Mouse (Mus musculus): ENCODE measurements around the gene Kat5. TPM values are rescaled to one million over a fixed set of nuclear protein-coding genes. Genes with fewer than 3 reads are reported as not detected.

Gene Kat5
- polyA plus RNA-seq, 1 experiment, result 40.4 TPM

DNA sequence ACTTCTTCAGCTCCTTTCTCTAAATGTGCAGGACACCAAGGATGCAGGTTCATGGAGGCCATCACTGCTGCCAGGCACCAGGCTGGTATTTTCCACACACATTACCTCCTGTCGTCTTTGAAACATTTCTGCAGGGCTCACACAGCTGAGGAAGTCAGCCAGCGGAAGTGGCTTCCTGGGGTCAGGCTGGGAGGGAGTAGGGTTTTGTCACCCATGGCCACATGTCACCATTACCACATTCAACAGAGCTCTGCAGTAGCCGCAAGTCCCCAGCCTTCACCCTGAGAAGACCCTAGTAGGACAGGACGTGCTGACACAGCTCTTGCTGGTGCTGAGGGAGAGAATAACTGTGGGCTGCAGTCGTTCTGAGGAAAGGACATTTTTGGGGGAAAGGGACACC, 38.2 kb downstream of the Kat5 start:
- peaks cover 23% of the 10 kb centered on the region for H3K4me1 ChIP-seq (ENCODE audit: control insufficient read depth, insufficient read depth, insufficient read length, low read length)
- 83% methylated on average over 5 of the region's 5 CpGs for WGBS
- TF ChIP-seq POLR2A (IDR thresholded peaks at IDR 0.05; ENCODE audit: low read depth, low read length) (no peak; the same call in 1 of the 2 replicates), CTCF (IDR thresholded peaks at IDR 0.05; ENCODE audit: extremely low read depth, insufficient read length, insufficient replicate concordance, low read depth, low read length) (no peak)
- H3K4me3 ChIP-seq (ENCODE audit: low read depth, low read length), result no peak overlapping the region
- H3K36me3 ChIP-seq (ENCODE audit: control insufficient read depth, insufficient read depth, low read length), result peaks cover 25% of the 10 kb centered on the region
- H3K27me3 ChIP-seq (ENCODE audit: control insufficient read depth, insufficient read depth, low read length), result no peaks in the 10 kb centered on the region
- peak overlapping the region; percentile 57 for H3K27ac ChIP-seq (ENCODE audit: insufficient read depth, low read depth, low read length)

DNA sequence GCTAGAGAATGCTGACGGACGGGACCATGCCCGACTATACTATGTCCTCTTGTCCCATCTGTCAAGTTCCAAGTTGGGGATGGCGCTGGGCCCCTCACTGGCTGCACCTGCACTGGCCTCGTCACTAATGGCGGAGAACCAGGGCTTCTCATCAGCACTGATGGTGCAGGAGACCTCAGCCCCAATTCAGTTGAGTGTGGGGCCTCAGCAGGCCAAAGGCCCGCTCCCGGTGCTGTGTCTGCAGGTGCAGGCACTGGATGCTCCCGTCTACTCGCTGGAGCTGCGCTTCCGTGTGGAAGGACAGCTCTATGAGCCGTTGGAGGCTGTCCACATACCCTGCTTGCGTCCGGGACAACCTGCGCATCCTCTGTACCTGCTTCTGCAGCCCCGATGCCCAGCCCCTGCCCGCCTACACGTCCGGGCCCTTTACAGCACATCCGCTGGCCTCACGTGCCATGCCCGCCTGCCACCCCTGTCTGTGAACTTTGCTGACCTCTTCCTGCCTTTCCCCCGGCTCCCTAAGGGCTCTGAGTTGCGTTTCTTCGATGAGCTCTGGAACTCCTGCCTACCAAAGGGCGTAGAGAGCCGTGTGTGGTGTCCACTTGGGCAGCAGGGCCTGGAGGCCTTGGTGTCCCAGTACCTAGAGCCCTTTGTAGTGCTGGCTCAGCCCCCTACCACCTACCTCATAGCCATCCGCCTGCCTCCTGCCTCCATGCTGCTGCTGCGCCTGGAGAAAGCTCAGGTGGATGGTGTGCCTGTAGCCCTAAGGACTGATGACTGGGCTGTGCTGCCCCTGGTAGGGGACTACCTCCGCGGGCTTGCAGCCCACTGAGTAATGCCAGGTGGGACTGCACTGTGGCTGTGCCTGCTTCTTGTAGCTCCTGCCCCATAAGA, 39.4 kb downstream of the Kat5 start:
- peaks cover 31% of the 10 kb centered on the region for H3K4me1 ChIP-seq (ENCODE audit: control insufficient read depth, insufficient read depth, insufficient read length, low read length)
- H3K36me3 ChIP-seq (ENCODE audit: control insufficient read depth, insufficient read depth, low read length), result peaks cover 25% of the 10 kb centered on the region
- no peaks in the 10 kb centered on the region for H3K27me3 ChIP-seq (ENCODE audit: control insufficient read depth, insufficient read depth, low read length)
- H3K4me3 ChIP-seq (ENCODE audit: low read depth, low read length), result no peak overlapping the region
- WGBS, result 94% methylated on average over 32 of the region's 32 CpGs
- H3K27ac ChIP-seq (ENCODE audit: insufficient read depth, low read depth, low read length), result no peak overlapping the region
- TF ChIP-seq POLR2A (IDR thresholded peaks at IDR 0.05; ENCODE audit: low read depth, low read length) (no peak), CTCF (IDR thresholded peaks at IDR 0.05; ENCODE audit: extremely low read depth, insufficient read length, insufficient replicate concordance, low read depth, low read length) (no peak)

DNA sequence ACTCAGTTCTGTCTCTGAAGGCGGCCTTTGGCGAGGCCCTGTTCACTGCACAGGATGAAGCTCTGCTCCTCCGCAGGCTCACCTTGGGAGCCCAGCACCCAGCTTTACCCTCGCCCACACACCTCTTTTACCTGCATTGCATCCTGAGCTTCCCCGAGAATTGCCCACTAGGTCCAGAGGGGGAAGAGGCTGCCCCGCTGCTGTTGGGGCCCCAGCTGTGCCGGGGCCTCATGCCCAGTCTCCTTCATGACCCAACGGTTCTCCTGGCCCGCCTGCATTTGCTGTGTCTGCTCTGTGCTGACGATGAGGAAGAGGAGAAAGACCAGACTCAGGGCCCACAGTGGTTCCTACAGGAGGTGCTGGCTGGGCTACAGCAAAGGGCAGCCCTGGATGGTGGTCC, 40.5 kb downstream of the Kat5 start:
- Histone ChIP-seq H3K27ac (ENCODE audit: insufficient read depth, low read depth, low read length) (no peak overlapping the region), H3K27me3 (ENCODE audit: control insufficient read depth, insufficient read depth, low read length) (no peaks in the 10 kb centered on the region), H3K4me3 (ENCODE audit: low read depth, low read length) (peak overlapping the region; percentile 80), H3K4me1 (ENCODE audit: control insufficient read depth, insufficient read depth, insufficient read length, low read length) (peaks cover 32% of the 10 kb centered on the region), H3K36me3 (ENCODE audit: control insufficient read depth, insufficient read depth, low read length) (peaks cover 25% of the 10 kb centered on the region)
- TF ChIP-seq CTCF (IDR thresholded peaks at IDR 0.05; ENCODE audit: extremely low read depth, insufficient read length, insufficient replicate concordance, low read depth, low read length), result no peak
- no peak for TF ChIP-seq POLR2A (IDR thresholded peaks at IDR 0.05; ENCODE audit: low read depth, low read length)
- 89% methylated on average over 10 of the region's 10 CpGs for WGBS

DNA sequence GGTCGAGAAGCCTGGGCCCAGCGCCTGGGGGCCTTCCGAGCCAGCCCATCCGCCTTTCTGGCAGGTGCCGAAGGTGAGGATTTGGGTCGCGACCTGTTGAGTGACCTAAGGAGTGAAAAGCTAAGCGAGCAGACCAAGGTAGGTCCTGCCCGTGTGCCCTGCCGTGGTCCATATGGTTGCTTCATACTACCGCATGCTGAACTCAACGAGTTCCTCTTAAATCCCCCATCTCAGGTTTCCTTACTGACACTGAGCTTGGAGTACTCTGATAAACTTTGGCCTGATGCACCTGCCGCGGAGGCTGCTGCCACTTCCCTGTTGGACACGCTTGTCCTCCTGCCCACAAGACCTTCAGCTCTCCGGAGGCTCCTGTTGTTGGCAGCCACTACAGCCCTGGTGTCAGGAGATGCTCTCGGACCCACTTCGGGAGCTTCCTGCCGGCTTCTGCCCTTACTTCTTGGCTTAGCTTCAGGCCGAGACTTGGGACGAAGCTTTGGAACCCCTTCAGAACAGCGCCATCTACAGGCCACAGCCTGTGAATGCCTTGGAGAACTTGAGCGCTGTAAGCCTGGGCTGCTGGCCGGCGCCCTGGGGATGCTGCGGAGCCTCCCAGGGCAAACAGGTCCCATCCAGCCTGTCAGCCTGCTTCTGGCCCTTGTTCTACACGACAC, 41.4 kb downstream of the Kat5 start:
- H3K4me1 ChIP-seq (ENCODE audit: control insufficient read depth, insufficient read depth, insufficient read length, low read length), result peaks cover 34% of the 10 kb centered on the region
- WGBS, result 2% methylated on average over 27 of the region's 27 CpGs

DNA sequence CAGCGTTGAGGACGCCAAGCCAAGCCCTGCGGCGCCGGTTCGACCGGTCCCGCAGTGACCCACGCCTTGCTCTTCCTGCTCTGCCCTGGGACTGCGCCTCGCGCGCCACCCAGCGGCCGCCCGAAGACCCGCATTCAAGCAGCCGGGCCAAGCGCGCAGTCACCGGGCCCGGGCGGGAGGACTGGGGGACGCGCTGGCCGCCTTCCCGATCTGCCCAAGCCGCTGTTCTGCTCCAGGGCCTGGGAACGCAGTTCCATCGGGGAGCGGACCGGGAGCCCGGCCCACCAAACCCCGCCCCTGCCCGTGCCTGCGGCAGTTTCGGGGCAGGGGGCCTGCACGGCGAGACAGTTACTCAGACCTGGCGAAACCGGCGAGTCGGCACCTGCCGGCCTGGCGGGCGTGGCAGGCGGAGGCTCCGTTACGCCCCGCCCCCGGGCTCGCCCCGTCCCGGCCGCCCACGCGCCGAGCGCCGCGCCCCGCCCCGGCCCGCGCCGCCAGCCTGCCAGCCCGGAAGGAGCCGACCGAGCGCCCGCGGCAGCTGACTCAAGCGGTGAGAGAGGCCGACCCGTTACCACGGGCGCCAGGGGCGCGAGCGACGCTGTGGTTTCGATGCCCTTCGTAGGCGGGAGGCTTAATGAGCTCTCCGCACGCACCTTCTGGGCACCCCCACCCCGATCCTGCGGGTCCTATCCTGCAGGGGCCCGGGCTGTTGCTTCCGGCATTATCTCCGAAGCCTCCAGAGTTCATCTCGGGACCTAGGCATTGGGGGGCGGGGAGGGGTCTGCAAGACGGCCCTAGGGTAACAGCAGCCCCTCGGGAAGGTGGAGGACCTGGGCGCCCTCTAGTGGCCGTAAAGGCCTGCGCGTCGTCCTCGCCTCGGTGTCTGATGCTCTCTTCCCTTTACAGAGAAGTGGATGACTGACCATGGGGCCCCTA, 42.2 kb downstream of the Kat5 start, which contains the start of gene Ap5b1:
Ap5b1 (plus strand) TSS at position 492 of the 936 bp plus-strand sequence.
- TF ChIP-seq CTCF (IDR thresholded peaks at IDR 0.05; ENCODE audit: extremely low read depth, insufficient read length, insufficient replicate concordance, low read depth, low read length) (peak; percentile 97), POLR2A (IDR thresholded peaks at IDR 0.05; ENCODE audit: low read depth, low read length) (peak; percentile 33)
- H3K36me3 ChIP-seq (ENCODE audit: control insufficient read depth, insufficient read depth, low read length), result peaks cover 25% of the 10 kb centered on the region
- H3K27ac ChIP-seq (ENCODE audit: insufficient read depth, low read depth, low read length), result peak within 1 kb of the TSS; percentile 98
- no peaks in the 10 kb centered on the region for H3K27me3 ChIP-seq (ENCODE audit: control insufficient read depth, insufficient read depth, low read length)
- H3K4me1 ChIP-seq (ENCODE audit: control insufficient read depth, insufficient read depth, insufficient read length, low read length), result peaks cover 37% of the 10 kb centered on the region
- peak within 1 kb of the TSS; percentile 80 for H3K4me3 ChIP-seq (ENCODE audit: low read depth, low read length)
- WGBS, result 1% methylated on average over 102 of the region's 102 CpGs

More for the DNA sequence above, 41.4 kb downstream of the Kat5 start:
- peak overlapping the region; percentile 98 for H3K27ac ChIP-seq (ENCODE audit: insufficient read depth, low read depth, low read length)
- H3K4me3 ChIP-seq (ENCODE audit: low read depth, low read length), result peak overlapping the region; percentile 80
- H3K27me3 ChIP-seq (ENCODE audit: control insufficient read depth, insufficient read depth, low read length), result no peaks in the 10 kb centered on the region
- TF ChIP-seq CTCF (IDR thresholded peaks at IDR 0.05; ENCODE audit: extremely low read depth, insufficient read length, insufficient replicate concordance, low read depth, low read length) (peak; percentile 92), POLR2A (IDR thresholded peaks at IDR 0.05; ENCODE audit: low read depth, low read length) (no peak)
- H3K36me3 ChIP-seq (ENCODE audit: control insufficient read depth, insufficient read depth, low read length), result peaks cover 25% of the 10 kb centered on the region

DNA sequence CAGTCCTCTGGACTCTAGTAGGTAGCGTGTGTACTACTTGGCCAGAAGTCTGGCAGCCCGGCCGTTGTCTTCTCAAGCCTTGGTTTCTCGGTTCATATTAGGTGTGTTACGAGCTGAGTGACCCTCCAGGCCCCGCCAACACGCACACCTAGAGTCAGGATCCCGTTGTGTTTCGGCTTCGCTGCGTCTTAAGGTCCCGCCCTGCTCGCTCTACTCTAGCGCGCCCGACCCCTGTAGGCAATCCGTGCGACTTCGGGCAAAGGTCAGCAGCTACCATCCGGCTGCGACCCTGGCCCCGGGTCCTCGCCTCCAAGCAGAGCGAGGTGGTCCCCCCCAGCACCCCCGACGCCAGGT, 42.9 kb downstream of the Kat5 start:
- H3K27ac ChIP-seq (ENCODE audit: insufficient read depth, low read depth, low read length), result peak overlapping the region; percentile 98
- peaks cover 25% of the 10 kb centered on the region for H3K36me3 ChIP-seq (ENCODE audit: control insufficient read depth, insufficient read depth, low read length)
- WGBS, result under 1% methylated on average over 26 of the region's 26 CpGs
- H3K27me3 ChIP-seq (ENCODE audit: control insufficient read depth, insufficient read depth, low read length), result no peaks in the 10 kb centered on the region
- peak overlapping the region; percentile 80 for H3K4me3 ChIP-seq (ENCODE audit: low read depth, low read length)
- H3K4me1 ChIP-seq (ENCODE audit: control insufficient read depth, insufficient read depth, insufficient read length, low read length), result peaks cover 38% of the 10 kb centered on the region
- no peak for TF ChIP-seq CTCF (IDR thresholded peaks at IDR 0.05; ENCODE audit: extremely low read depth, insufficient read length, insufficient replicate concordance, low read depth, low read length)
- no peak for TF ChIP-seq POLR2A (IDR thresholded peaks at IDR 0.05; ENCODE audit: low read depth, low read length)

Data from small intestine, adult 2 months (tissue).